Mouse (Mus musculus) ES-CJ7 (cell line): Measurements from ENCODE around the gene 4933400A11Rik.
A peak's percentile ranks its signal among the peaks of the same experiment; 100 is the strongest.

Source experiments
- DNase-seq: peaks from one replicate; pipeline ENCODE4 v3.0.0; 2011; ENCODE audit warnings: low read depth, low spot score

4933400A11Rik gene

GRCm38 (mm10) chrX:169779535-169779934 is at the start of gene 4933400A11Rik:
4933400A11Rik (minus strand) TSS chrX:169779635.
- DNase-seq = no peak

DNA sequence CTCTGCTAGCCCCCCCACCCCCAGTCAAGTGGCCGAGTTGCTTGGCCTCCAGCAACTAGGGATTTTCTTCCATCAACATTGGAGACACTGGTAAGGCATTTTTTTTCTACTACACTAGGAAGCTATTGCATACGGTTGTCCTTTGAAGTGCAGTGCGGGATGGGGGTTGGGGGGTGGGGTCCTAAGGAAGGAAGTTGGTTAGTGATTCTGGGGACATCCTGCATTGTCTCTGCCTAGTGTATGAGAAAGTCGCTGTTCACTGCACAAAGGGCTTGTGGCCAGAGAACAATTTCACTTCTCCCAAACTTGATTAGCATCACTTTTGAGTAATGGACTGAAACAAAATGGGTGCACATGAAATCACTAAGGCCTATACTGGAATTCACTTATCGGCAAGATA is 48.7 kb upstream of the 4933400A11Rik start:
- peak; percentile 5 for DNase-seq

GRCm38 (mm10) chrX:169827720-169828119 is 48.3 kb upstream of the 4933400A11Rik start:
- DNase-seq = no peak

GRCm38 (mm10) chrX:169826947-169827346 is 47.5 kb upstream of the 4933400A11Rik start:
- no peak for DNase-seq

DNA sequence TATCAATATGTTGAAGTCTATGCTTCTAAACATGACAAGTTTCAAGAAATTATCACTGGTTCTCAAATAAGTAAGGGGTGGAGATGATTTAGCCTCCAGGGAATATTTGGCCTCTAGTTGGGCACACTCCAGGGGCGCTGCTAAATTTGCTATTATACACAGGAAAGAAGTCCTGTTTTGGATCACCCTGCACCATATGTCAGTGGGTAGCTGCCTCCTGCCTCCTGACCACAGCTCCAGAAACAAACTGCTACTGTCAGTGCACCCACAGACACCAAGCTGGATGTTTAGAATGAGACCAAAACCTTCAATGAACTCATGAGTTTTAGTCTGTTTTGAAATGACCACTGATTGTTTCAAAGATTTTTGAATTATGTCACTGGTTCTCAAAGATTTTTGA is 34.2 kb upstream of the 4933400A11Rik start:
- no peak for DNase-seq

DNA sequence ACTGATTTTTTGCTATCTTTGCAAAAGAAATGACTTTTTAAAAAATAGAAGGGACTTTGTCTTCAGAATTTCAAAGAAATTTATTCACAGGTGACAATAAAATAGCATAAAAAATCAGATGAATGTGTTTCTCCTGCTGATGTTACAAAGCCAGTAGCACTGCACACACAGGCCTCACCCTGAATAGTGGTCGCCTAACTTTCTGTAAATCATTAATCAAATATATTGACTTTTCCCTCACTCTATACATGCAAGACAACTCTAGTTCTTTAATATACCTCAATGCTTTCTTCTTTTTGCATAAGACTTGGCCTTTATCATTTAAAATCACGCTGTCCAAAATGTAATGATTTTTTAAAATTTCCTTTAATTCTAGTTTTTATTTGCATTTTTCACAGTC is 32.3 kb upstream of the 4933400A11Rik start:
- no peak for DNase-seq

DNA sequence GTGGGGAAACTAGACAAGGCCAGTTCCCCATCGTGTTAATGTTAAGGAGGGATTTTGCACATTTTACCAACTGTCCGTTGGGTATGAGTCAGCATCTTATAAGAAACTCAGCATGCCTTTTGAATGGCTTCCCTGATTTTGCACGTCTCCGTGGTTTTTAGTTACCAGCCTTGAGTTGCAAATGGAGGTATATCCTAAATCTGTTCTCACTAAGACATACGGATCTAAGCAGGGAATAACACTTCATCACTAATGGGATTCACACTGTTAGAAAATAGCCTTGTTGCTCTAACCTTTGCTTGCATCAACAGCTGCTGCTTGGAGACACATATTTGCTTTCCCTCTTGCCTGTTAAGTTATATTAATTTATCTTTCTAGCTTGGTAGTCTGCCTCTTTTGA is 31.9 kb upstream of the 4933400A11Rik start:
- DNase-seq = no peak

GRCm38 (mm10) chrX:169807744-169808143 is 28.3 kb upstream of the 4933400A11Rik start:
- DNase-seq = no peak

- no peak for DNase-seq
These were observed 26.4 kb upstream of the 4933400A11Rik start for GRCm38 (mm10) chrX:169805791-169806190.

DNA sequence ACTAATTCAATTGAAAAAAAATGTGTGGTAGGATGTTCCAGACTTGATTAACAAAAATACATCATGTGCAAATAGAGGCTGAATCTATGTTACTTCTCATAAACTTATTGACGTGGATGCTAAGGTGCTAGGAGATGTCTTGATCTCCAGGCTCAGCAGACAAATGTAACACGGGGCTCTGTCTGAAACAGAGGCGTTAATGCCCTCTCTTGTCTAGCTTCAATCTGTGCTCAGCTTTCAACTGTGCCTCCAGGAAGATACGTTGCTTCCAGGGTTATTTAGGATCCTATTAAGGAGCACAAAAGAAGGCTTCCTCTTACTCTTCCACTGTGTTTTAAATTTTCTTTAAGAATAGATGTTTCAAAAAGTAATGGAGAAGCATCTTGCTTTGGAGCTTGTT is 20.8 kb upstream of the 4933400A11Rik start:
- DNase-seq = no peak

- DNase-seq = peak; percentile 7
These were observed 19.7 kb upstream of the 4933400A11Rik start for GRCm38 (mm10) chrX:169798987-169799680.

GRCm38 (mm10) chrX:169797148-169797547 is 17.7 kb upstream of the 4933400A11Rik start:
- no peak for DNase-seq

GRCm38 (mm10) chrX:169794831-169795311 is 15.4 kb upstream of the 4933400A11Rik start:
- DNase-seq = no peak

DNA sequence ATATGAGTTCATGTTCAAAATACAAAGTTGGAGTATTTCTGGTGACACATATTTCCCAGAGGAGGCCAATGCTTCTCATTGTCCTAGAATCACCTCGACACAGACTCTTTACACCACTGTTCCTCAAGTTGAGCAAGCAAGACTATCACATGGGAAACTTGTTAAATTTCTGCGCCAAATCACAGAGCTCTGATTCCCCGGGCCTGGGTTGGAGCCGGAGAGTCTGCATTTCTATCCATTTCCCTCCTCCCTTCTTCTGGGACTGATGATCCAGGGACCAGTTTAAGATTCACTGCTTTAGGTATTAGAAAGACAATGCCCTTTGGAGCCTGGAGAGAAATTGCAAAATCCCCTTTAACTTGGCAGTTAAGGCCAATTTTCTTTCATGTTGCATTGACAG is 15.0 kb upstream of the 4933400A11Rik start:
- no peak for DNase-seq

DNA sequence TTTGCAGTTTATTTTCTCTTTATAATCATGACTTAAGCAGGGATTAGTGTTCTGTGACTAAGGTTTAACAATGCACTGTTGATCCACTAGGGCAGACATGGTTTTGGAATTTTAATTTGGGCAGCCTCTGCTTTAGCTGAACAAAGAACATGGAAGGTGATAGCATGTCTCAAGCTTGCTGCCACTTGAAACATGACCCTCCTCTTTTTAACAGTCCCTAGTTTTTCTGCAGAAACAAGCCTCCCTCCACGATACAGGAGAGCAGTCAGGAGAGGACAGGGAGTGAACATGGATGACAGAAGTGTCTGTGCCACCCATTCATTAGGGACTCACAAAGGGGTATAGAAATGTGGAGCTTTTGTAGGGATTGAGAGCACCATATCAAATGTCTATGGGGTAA is 13.4 kb upstream of the 4933400A11Rik start:
- DNase-seq = no peak

- DNase-seq = peak; percentile 8
These were observed 10.3 kb upstream of the 4933400A11Rik start for GRCm38 (mm10) chrX:169789702-169790101.

GRCm38 (mm10) chrX:169758001-169758400 is 21.4 kb downstream of the 4933400A11Rik start:
- DNase-seq = no peak

DNA sequence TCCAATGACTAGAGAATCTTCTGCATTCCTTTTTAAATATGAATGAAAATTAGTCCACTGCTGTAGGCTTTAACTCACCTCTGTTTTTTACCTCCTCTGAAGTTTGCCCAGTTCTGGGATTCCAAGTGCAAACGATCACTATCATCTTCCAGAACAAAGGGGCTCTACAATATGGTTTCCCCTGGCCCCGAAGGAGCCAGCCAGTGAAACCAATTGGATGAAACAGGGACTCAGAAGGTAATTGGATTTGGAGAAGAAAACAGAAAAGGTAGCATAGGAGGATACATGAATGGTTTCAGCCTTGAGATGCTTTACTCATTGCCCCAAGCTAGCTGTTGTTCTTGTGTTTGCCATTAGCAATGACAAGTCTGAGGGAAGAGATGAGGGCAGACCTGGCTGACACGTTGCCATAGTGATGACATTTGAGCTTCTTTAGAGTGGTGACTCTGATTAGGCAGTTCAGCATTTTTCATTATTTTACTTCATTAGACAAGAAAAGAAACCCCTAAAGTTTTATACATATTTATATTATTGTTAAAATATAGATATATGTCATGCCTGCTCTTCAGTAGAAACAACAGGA is 44.0 kb downstream of the 4933400A11Rik start:
- DNase-seq = no peak
